Mouse (Mus musculus) E14TG2a.4 (cell line): Measurements from ENCODE around the gene Dqx1.

Source experiments
- CTCF ChIP-seq: conservative IDR thresholded peaks from 2 replicates; pipeline ENCODE4 v1.5.1; 2014; ENCODE audit warnings: low read length
- NANOG ChIP-seq: IDR thresholded peaks from 2 replicates; pipeline ENCODE4 v1.6.1; 2014; ENCODE audit warnings: borderline replicate concordance, low read length, mixed read lengths

GRCm38 (mm10) chr6:83068221-83068620 lies 10.6 kb downstream of the Dqx1 start:
- no peak for TF ChIP-seq CTCF
- TF ChIP-seq NANOG = no peak
